Mouse (Mus musculus) hindbrain, embryonic 15.5 days (tissue): ENCODE measurements around the gene Emc6. TPM values are rescaled to one million over a fixed set of nuclear protein-coding genes. Genes with fewer than 3 reads are reported as not detected.
A peak's percentile ranks its signal among the peaks of the same experiment; 100 is the strongest.

Source experiments
- ATAC-seq: fragments of 200-750 bp; cut with Nextera tagmentation; 2 replicates; pipeline ENCODE4 v1.8.0; 2017; ENCODE audit warnings: low read depth, moderate number of reproducible peaks, moderate TSS enrichment; ENCODE audit not compliant: low FRiP score
- H3K27ac ChIP-seq: fragments of 300-500 bp; sonication (generic); replicated peaks from 2 replicates; pipeline ENCODE4 v1.5.1; 2015; ENCODE audit warnings: mild to moderate bottlenecking, inconsistent platforms
- H3K27me3 ChIP-seq: fragments of 300-500 bp; sonication (generic); 2 replicates; pipeline ENCODE4 v1.6.1; 2015; ENCODE audit warnings: control low read depth, inconsistent platforms
- H3K36me3 ChIP-seq: fragments of 300-500 bp; sonication (generic); 2 replicates; pipeline ENCODE4 v1.6.1; 2015; ENCODE audit warnings: control low read depth, inconsistent platforms
- H3K4me1 ChIP-seq: fragments of 300-500 bp; sonication (generic); replicated peaks from 2 replicates; pipeline ENCODE4 v1.6.1; 2015; ENCODE audit warnings: control low read depth, inconsistent platforms
- H3K4me2 ChIP-seq: fragments of 300-500 bp; sonication (generic); 2 replicates; pipeline ENCODE4 v1.6.1; 2015; ENCODE audit warnings: moderate library complexity, mild to moderate bottlenecking, inconsistent platforms
- H3K4me3 ChIP-seq: fragments of 300-500 bp; sonication (generic); 2 replicates; pipeline ENCODE4 v1.5.1; 2015; ENCODE audit warnings: mild to moderate bottlenecking, inconsistent platforms
- H3K9ac ChIP-seq: fragments of 300-500 bp; sonication (generic); 2 replicates; pipeline ENCODE4 v1.6.1; 2015; ENCODE audit warnings: inconsistent platforms
- H3K9me3 ChIP-seq: fragments of 300-500 bp; sonication (generic); 2 replicates; pipeline ENCODE4 v1.6.1; 2016; ENCODE audit warnings: control low read depth, inconsistent platforms
- WGBS: fragments of 180-500 bp; shearing (Covaris S2); methylation state at CpG from one replicate; pipeline ENCODE4 v1.1.7; 2015; 5-methylcytosine and 5-hydroxymethylcytosine counted together
- polyA plus RNA-seq: library from polyadenylated mRNA; unstranded; fragments of >200 nt; fragmentation: Nextera tagmentation; extraction: Ambion mirVana; gene quantifications from 2 replicates; pipeline ENCODE4 v1.2.1, GENCODE M21; 2015

Emc6 gene
- polyA plus RNA-seq, 1 experiment from 2014 or later = 131 TPM

DNA sequence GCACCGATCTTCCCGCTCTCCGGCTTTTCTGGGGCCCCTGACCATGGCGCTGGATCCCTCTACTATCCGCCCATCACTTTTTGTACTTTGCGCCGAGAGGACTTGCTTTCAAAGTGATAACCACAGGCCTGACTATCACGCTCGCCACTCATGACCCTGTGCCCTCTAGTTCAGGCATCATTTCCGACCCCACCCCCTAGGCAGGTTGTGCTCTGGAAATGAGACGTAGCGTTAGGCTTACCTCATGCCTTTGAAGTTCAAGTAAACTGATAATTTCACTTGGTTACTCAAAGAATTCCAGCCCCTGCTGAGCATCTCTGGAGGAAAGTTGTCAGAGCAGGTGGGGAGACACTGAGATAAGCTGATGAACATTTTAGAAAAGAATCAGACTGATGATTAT, 23.0 kb upstream of the Emc6 start:
- no peaks in the 10 kb centered on the region for H3K9me3 ChIP-seq
- H3K27me3 ChIP-seq = no peaks in the 10 kb centered on the region
- no peak; the same call in 1 of the 2 replicates for ATAC-seq
- H3K4me2 ChIP-seq = peak overlapping the region; percentile 91
- 4% methylated on average over 12 of the region's 12 CpGs for WGBS
- H3K27ac ChIP-seq = no peak overlapping the region
- H3K36me3 ChIP-seq = peaks cover 4% of the 10 kb centered on the region; the same call in 1 of the 2 replicates
- H3K4me1 ChIP-seq = peaks cover 24% of the 10 kb centered on the region
- peak overlapping the region; percentile 76 for H3K4me3 ChIP-seq
- H3K9ac ChIP-seq = peak overlapping the region; percentile 85

DNA sequence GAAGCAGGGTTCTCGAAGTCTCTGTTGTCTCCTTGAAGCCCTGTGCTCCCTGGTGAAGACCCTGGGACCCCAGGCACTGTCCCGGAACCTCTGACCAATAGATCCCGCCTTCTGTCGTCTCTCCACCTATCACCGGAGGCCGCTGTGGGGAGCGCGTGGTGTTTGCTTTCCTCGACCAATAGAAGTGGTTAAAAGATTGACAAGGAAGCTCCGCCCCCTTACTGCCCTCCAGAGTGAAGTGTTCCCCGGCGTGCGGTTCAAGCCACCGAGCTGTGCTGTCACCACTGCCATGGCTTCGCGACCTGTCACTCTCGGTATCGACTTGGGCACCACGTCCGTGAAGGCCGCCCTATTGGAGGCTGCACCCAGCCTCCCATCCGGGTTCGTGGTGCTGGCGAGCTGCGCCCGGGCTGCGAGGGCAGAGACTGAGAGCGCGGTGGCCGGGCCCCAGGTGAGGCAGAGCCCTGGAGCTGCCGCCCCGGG, 22.4 kb upstream of the Emc6 start, which contains the start of gene Shpk:
Gene Shpk, plus strand, starts transcription at position 231 of the 483 bp plus-strand sequence.
- H3K27me3 ChIP-seq = no peaks in the 10 kb centered on the region
- peak within 1 kb of the TSS; percentile 80 for H3K27ac ChIP-seq
- under 1% methylated on average over 31 of the region's 32 CpGs for WGBS
- peak within 1 kb of the TSS; percentile 76 for H3K4me3 ChIP-seq
- peak; percentile 98 for ATAC-seq
- H3K9ac ChIP-seq = peak within 1 kb of the TSS; percentile 85
- H3K4me2 ChIP-seq = peak within 1 kb of the TSS; percentile 91
- peaks cover 4% of the 10 kb centered on the region; the same call in 1 of the 2 replicates for H3K36me3 ChIP-seq
- H3K9me3 ChIP-seq = no peaks in the 10 kb centered on the region
- H3K4me1 ChIP-seq = peaks cover 24% of the 10 kb centered on the region

DNA sequence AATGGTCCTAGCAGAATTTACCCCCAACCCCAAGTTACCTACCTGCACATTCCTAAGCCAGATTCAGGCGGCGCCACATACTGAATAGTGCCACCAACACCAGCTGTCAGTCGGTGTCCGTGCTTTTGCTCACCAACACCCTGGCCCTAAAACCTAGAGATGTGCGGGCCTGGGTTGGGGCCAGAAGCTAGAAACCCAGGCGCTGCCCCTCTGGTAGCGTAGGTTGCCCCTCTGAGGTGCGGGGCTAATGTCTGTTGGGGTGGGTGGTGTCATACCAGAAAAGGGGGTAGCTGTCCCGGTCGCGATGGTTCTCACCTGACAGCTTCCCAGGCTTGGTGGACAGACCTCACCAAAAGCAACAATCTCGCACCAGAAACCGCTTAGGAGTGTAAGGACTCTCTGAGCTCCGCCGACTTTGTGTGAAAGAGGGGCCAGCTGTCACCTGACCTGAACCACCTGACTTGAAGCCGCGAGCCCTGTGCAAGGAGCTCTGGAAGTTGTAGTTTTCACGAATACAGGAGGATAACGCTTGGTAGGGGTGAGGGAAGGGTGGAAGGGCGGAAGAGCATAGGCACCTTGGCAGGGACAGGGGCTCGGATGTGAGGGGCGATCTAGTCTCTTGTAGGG, 21.9 kb upstream of the Emc6 start, which contains the start of gene Ctns:
Gene Ctns, minus strand, starts transcription at position 440 of the 627 bp plus-strand sequence.
- H3K4me2 ChIP-seq = peak within 1 kb of the TSS; percentile 91
- no peaks in the 10 kb centered on the region for H3K9me3 ChIP-seq
- H3K9ac ChIP-seq = peak within 1 kb of the TSS; percentile 85
- peak within 1 kb of the TSS; percentile 76 for H3K4me3 ChIP-seq
- WGBS = under 1% methylated on average over 22 of the region's 22 CpGs
- H3K27me3 ChIP-seq = no peaks in the 10 kb centered on the region
- H3K27ac ChIP-seq = peak within 1 kb of the TSS; percentile 80
- H3K36me3 ChIP-seq = peaks cover 4% of the 10 kb centered on the region; the same call in 1 of the 2 replicates
- peaks cover 24% of the 10 kb centered on the region for H3K4me1 ChIP-seq
- peak; percentile 97 for ATAC-seq

DNA sequence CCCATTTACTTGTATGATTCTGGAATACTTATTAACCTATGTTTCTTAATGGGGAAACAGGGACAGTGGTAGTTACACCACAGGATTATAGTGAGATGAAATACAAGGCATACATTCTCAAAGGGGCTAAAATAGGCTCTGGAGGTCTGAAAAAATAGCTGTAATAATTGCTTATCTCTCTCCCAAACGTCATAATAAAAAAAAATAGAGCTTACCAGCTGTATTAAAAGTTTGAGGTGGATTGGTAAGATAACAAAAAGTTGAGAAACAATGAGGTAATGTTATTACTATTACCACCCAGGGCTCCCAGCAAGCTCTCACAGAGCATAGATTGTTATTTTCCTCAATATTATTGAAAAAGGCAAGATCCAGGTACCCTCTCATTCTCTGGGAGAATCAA, 21.4 kb upstream of the Emc6 start:
- H3K27ac ChIP-seq = no peak overlapping the region
- no peak for ATAC-seq
- peak overlapping the region; percentile 91 for H3K4me2 ChIP-seq
- WGBS = 7% methylated on average over 1 of the region's 1 CpGs
- no peaks in the 10 kb centered on the region for H3K9me3 ChIP-seq
- H3K4me1 ChIP-seq = peaks cover 24% of the 10 kb centered on the region
- H3K4me3 ChIP-seq = peak overlapping the region; percentile 76
- no peaks in the 10 kb centered on the region for H3K27me3 ChIP-seq
- H3K36me3 ChIP-seq = peaks cover 4% of the 10 kb centered on the region; the same call in 1 of the 2 replicates
- peak overlapping the region; percentile 81 for H3K9ac ChIP-seq

DNA sequence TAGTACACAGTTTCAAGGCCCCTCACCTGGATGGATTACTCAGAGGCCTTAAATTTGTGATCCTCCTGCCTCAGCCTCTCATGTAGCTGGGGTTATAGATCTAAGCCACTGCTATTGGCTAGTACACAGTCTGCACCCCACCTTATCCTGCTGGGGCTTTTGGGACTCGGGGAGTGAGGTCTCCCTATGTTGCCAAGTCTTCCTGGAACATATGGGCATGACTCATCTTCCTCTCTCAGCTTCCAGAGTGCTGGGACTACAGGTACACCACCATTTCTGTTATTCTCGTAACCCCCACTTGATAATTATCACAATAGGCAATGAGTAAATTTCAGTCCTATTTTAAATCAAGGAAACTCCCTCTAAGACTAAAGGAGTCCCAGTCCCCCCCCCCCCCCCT, 17.6 kb upstream of the Emc6 start:
- H3K27me3 ChIP-seq = no peaks in the 10 kb centered on the region
- H3K36me3 ChIP-seq = peaks cover 23% of the 10 kb centered on the region
- WGBS = 88% methylated on average over 2 of the region's 2 CpGs
- H3K9me3 ChIP-seq = no peaks in the 10 kb centered on the region
- no peak for ATAC-seq
- H3K9ac ChIP-seq = no peak overlapping the region
- H3K4me3 ChIP-seq = no peak overlapping the region
- H3K27ac ChIP-seq = no peak overlapping the region
- no peak overlapping the region for H3K4me2 ChIP-seq
- peaks cover 17% of the 10 kb centered on the region for H3K4me1 ChIP-seq

DNA sequence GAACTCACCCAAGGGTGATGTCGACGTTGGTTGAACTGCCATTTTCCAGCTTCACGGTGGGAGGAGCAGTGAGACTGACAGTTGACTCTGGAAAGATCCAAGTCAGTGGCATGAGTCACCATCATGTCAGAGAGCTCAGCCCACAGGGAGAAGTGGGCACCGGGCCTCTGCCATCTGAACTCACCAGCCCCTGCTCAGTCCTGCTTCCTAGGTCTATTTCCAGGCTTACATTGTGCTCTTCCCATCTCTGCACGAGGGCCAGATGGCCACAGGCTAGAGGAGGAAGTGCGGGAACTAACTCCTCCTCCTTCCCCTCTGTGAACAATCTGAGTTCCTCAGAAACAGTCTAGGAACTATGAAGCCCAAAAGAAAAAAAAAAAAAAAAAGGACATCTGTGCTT, 16.2 kb upstream of the Emc6 start:
- Histone ChIP-seq H3K27ac (no peak overlapping the region), H3K4me3 (no peak overlapping the region), H3K9me3 (no peaks in the 10 kb centered on the region), H3K4me2 (no peak overlapping the region), H3K36me3 (peaks cover 29% of the 10 kb centered on the region), H3K4me1 (peaks cover 12% of the 10 kb centered on the region), H3K27me3 (no peaks in the 10 kb centered on the region), H3K9ac (no peak overlapping the region)
- no peak for ATAC-seq
- WGBS = 88% methylated on average over 6 of the region's 6 CpGs

DNA sequence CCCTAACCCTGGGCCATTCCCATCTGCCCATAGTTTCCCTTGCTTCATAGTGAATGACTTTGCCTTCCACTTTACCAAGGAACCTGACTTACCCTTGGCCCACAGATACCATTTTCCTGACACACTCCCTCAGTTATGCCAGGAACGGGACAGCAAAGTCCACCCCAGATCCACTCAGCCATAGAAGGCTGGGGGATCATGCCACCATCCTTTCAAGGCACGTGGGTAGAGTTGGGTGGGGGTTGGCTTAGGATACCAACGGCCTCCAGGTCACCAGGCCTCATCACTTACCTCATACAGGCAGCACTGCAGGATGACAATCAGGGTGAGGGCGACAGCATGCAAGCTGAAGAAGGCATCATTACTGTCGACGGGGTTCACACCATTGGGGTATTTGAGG, 10.4 kb upstream of the Emc6 start:
- no peak overlapping the region for H3K4me2 ChIP-seq
- no peak overlapping the region for H3K4me3 ChIP-seq
- no peak overlapping the region for H3K27ac ChIP-seq
- peaks cover 47% of the 10 kb centered on the region for H3K36me3 ChIP-seq
- H3K4me1 ChIP-seq = no peaks in the 10 kb centered on the region
- H3K27me3 ChIP-seq = no peaks in the 10 kb centered on the region
- WGBS = 90% methylated on average over 6 of the region's 6 CpGs
- no peak overlapping the region for H3K9ac ChIP-seq
- no peaks in the 10 kb centered on the region for H3K9me3 ChIP-seq
- ATAC-seq = no peak

DNA sequence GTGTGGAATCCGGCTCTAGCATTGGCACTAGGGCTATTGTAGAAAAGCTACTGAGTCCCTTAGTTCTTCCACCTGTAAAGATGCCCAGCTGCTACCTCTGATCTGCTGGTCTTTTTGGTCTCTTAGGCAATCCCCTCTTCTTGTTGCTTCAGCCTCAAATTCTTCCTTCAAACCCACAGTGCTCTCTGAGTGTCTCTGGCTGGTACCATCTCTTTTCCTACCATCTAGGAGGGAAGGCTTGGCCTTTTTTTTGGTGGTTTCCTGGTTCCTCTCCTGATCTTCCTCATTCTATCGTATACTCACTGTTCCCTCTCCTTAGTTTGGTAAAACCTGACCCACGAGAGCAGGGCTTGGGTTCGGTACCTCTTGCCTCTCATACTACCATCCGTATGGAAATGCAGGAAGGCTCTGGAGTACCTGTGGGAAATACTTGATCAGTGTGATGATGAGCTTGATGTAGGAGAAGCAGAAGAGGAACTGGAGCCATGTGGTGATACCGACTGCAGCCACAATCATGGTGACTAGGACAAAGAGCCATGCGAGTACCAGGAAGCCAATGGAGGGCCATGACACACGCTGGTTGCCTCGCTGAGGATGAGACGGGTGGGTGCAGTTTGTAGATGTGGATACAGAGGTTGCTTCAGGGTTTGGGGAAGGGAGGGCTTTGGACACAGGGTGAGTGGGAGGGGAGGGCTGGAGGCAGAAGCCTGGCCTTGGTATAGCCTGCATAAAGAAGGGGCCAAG, 9.2 kb upstream of the Emc6 start:
- 92% methylated on average over 10 of the region's 10 CpGs for WGBS
- H3K27me3 ChIP-seq = no peaks in the 10 kb centered on the region
- no peak overlapping the region for H3K9ac ChIP-seq
- no peaks in the 10 kb centered on the region for H3K9me3 ChIP-seq
- no peak overlapping the region for H3K4me3 ChIP-seq
- no peaks in the 10 kb centered on the region for H3K4me1 ChIP-seq
- H3K4me2 ChIP-seq = no peak overlapping the region
- ATAC-seq = no peak
- H3K27ac ChIP-seq = no peak overlapping the region
- peaks cover 41% of the 10 kb centered on the region for H3K36me3 ChIP-seq

DNA sequence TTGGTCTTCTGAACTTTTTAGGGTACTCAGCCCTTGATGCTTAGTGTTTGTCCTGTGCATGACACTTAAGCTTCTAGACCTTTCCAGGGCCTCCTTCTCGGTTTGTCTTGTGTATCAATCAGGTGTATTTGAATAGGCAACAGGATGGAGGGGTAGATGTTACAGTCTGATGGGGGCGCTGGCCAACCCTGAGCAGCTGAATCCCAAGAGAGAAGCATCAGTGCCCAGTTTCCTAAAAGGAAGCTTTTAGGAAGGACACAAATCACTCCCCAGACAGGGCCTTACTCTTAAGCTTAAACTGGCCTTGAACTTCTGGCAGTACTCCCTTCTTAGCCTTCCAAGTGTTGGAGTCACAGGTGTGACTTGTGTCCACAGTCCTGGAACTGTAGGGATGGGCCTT, 1.1 kb upstream of the Emc6 start:
- H3K9ac ChIP-seq = peak overlapping the region; percentile 76
- peaks cover 37% of the 10 kb centered on the region for H3K4me1 ChIP-seq
- no peaks in the 10 kb centered on the region for H3K27me3 ChIP-seq
- 3% methylated on average over 2 of the region's 2 CpGs for WGBS
- peak overlapping the region; percentile 85 for H3K27ac ChIP-seq
- no peak for ATAC-seq
- H3K9me3 ChIP-seq = no peaks in the 10 kb centered on the region
- H3K4me3 ChIP-seq = peak overlapping the region; percentile 65
- peak overlapping the region; percentile 78 for H3K4me2 ChIP-seq
- H3K36me3 ChIP-seq = peaks cover 18% of the 10 kb centered on the region

DNA sequence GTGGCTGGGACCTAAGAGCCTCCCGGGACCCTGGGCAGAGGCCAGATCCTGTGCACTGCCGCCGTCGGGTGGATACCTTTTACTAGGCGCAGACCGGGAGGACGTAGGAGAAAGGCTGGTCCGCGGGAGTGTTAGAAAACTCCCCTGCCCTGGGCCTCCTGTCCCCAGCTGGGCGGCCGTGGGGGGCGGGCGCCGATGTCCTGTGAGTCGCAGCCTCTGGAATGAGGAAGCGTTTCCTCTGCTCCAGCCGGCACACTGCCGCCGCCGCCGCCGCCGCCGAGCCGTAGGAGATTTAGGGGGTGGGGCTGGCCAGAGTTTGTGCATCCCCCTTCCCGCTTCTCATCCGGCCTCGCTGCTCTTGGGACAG, 655 bp upstream of the Emc6 start:
- peaks cover 38% of the 10 kb centered on the region for H3K4me1 ChIP-seq
- peaks cover 16% of the 10 kb centered on the region for H3K36me3 ChIP-seq
- no peak; the same call in 1 of the 2 replicates for ATAC-seq
- H3K4me2 ChIP-seq = peak overlapping the region; percentile 78
- WGBS = 0% methylated on average over 28 of the region's 28 CpGs
- H3K9me3 ChIP-seq = no peaks in the 10 kb centered on the region
- peak overlapping the region; percentile 76 for H3K9ac ChIP-seq
- peak overlapping the region; percentile 85 for H3K27ac ChIP-seq
- H3K4me3 ChIP-seq = peak overlapping the region; percentile 65
- no peaks in the 10 kb centered on the region for H3K27me3 ChIP-seq

DNA sequence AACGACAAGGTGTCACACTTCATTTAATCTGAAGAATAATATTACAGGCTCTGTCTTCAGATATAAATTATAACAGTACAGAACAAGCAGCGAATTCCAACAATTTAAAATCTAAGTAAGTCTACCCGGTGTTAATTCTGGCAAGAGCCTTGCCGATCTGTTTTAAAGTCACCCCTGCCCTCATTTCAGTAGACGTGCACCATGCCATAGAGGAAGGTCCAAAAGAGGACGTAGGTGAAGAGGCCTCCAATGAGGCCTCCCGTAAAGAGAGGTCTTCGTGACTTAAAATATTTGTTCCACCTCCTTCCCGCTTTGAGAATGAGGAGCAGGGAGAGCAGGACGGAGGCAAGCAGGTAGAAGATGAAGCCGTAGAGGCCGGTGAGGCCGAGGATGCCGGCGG, 651 bp downstream of the Emc6 start:
- Histone ChIP-seq H3K9ac (peak overlapping the region; percentile 69), H3K4me3 (peak overlapping the region; percentile 65), H3K27me3 (no peaks in the 10 kb centered on the region), H3K9me3 (no peaks in the 10 kb centered on the region), H3K36me3 (0 out of 2 replicates have a peak, but pooled peaks cover 11% of the 10 kb centered on the region), H3K4me1 (peaks cover 41% of the 10 kb centered on the region), H3K4me2 (peak overlapping the region; percentile 61), H3K27ac (peak overlapping the region; percentile 85)
- 1% methylated on average over 15 of the region's 15 CpGs for WGBS
- no peak for ATAC-seq

DNA sequence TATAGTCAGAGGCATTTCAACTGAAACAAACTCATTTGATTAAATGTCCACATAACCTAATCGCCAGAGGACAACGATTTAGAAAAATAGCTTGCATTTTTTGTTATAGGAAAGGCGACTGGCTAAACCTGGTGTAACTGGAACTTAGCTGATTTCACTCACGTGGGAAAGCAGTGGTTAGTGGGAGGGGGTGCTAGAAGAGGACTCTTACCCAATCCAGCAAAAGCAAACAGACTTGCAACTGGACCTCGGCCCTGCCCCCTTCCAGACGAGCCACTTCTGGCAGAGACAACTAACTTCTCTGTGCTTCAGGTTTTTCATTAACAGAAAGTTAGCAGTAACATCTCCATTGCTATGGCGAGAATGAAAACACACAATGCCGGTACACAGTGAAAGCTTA, 1.2 kb downstream of the Emc6 start:
- H3K4me1 ChIP-seq = peaks cover 41% of the 10 kb centered on the region
- H3K27me3 ChIP-seq = no peaks in the 10 kb centered on the region
- H3K4me3 ChIP-seq = peak overlapping the region; percentile 65
- H3K9ac ChIP-seq = peak overlapping the region; percentile 69; the same call in 1 of the 2 replicates
- no peaks in the 10 kb centered on the region for H3K9me3 ChIP-seq
- peak overlapping the region; percentile 61 for H3K4me2 ChIP-seq
- H3K36me3 ChIP-seq = 0 out of 2 replicates have a peak, but pooled peaks cover 8% of the 10 kb centered on the region
- ATAC-seq = no peak
- 41% methylated on average over 8 of the region's 8 CpGs for WGBS
- no peak overlapping the region for H3K27ac ChIP-seq
